Mouse (Mus musculus): ENCODE measurements around the gene Snx33.

- TF ChIP-seq CTCF (IDR thresholded peaks at IDR 0.05; ENCODE audit: low read depth), result no peak
- no peak for TF ChIP-seq EP300 (IDR thresholded peaks at IDR 0.05; ENCODE audit: low read depth)
Measured at GRCm38 (mm10) chr9:56871191-56871590, 57.0 kb downstream of the Snx33 start.
